Mouse (Mus musculus): ENCODE data around the gene Actr8. TPM values are rescaled to one million over a fixed set of nuclear protein-coding genes. Genes with fewer than 3 reads are reported as not detected.

Actr8 gene
- polyA plus RNA-seq, 1 experiment from 2014 or later = 63.4 TPM

DNA sequence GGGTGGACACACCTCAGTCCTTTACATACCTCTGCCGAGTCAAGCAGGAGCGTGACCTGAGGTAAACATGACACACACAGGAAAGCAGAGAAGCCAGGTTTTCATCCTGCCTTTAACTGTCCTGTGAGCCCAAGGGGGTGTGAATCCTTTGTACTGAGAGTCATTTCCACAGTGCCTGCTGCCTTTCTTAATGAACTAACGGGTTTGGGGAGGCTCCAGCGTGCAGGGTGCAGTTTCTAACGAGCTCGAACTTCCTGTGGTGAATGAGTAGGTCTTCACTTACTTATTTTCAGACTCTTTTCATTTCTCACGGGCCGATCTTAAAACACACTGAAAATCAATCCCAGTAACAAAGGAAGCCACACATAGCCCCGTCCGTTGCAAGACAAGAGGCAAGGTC, 36.4 kb downstream of the Actr8 start:
- POLR2A ChIA-PET = no interaction called here
- CTCF ChIA-PET = no interaction called here
- no peak for TF ChIP-seq CTCF (IDR thresholded peaks at IDR 0.05)
- DNase-seq (ENCODE audit: low read depth, low spot score) (no peak), ATAC-seq (no peak)
- no peaks in the 10 kb centered on the region for H3K27me3 ChIP-seq
- in situ Hi-C loops (cut with MboI; ENCODE audit: low pct_unique_long_range_greater_than_20kb) = no loop called here

GRCm38 (mm10) chr14:30015008-30015407, 36.9 kb downstream of the Actr8 start:
- in situ Hi-C loops (cut with MboI; ENCODE audit: low pct_unique_long_range_greater_than_20kb) = no loop called here
- TF ChIP-seq CTCF (IDR thresholded peaks at IDR 0.05) = no peak
- DNase-seq (ENCODE audit: low read depth, low spot score) (no peak), ATAC-seq (no peak)
- H3K27me3 ChIP-seq = no peaks in the 10 kb centered on the region
- ChIA-PET POLR2A (no interaction called here), CTCF (no interaction called here)

DNA sequence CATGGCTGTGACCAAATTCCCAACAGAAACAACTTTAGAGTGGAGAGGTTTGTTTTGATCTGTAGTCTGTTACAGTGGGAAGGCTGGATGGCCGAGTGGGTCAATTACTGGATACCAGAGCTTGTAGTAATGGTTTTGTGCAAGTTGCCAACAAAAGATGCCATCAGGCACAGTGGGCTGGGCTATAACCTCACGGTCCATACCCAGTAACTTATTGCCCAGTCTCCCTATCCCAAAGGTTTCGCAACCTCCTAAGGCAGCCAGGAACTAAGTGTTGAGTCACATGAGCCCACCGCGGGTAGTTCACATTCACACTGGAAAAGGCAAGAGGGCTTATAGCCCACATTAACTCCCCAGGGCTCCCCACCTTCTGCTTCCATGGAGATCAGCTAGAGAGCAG, 38.5 kb downstream of the Actr8 start:
- in situ Hi-C loops (cut with MboI; ENCODE audit: low pct_unique_long_range_greater_than_20kb) = no loop called here
- no peak for TF ChIP-seq CTCF (IDR thresholded peaks at IDR 0.05)

GRCm38 (mm10) chr14:30017794-30018462, 39.8 kb downstream of the Actr8 start:
- DNase-seq (ENCODE audit: low read depth, low spot score) (no peak), ATAC-seq (no peak)
- TF ChIP-seq CTCF (IDR thresholded peaks at IDR 0.05) = no peak
- POLR2A ChIA-PET = no interaction called here
- CTCF ChIA-PET = no interaction called here
- H3K27me3 ChIP-seq = no peaks in the 10 kb centered on the region
- in situ Hi-C loops (cut with MboI; ENCODE audit: low pct_unique_long_range_greater_than_20kb) = no loop called here

More for the DNA sequence above, 38.5 kb downstream of the Actr8 start:
- ChIA-PET CTCF (no interaction called here), POLR2A (no interaction called here)
- DNase-seq (ENCODE audit: low read depth, low spot score) (peak; percentile 47), ATAC-seq (peak; percentile 5)
- H3K27me3 ChIP-seq = no peaks in the 10 kb centered on the region

DNA sequence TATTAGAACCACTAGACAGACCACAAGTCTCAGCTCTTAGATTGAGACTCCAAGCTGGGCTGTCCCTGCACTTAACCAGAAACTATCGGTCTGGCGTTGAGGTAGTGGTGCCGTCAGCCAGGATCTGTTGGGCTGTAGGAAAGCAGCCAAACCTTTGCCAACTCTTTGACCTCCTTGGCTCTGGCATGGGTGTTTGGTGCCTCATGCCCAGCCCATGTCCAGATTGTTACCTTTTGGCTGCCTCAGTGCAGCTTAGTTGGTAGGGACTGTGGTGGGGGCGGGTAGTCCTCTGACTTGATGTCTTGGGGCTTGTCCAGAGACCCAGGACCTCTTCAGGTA, 40.3 kb downstream of the Actr8 start:
- ChIA-PET POLR2A (no interaction called here), CTCF (interaction anchor here (1.5 kb wide), 1 partner anchor 49 kb away, joined by 3 read pairs; no protein-coding TSS in a partner anchor)
- no peaks in the 10 kb centered on the region for H3K27me3 ChIP-seq
- DNase-seq (ENCODE audit: low read depth, low spot score) (no peak), ATAC-seq (no peak)
- no peak for TF ChIP-seq CTCF (IDR thresholded peaks at IDR 0.05)
- in situ Hi-C loops (cut with MboI; ENCODE audit: low pct_unique_long_range_greater_than_20kb) = no loop called here

GRCm38 (mm10) chr14:30018846-30019245, 40.7 kb downstream of the Actr8 start:
- TF ChIP-seq CTCF (IDR thresholded peaks at IDR 0.05) = no peak
- POLR2A ChIA-PET = no interaction called here
- CTCF ChIA-PET = interaction anchor here (0.6 to 1.5 kb wide), 2 partner anchors 16 to 49 kb away, joined by 3 to 4 read pairs; no protein-coding TSS in a partner anchor
- no peaks in the 10 kb centered on the region for H3K27me3 ChIP-seq
- no peak for ATAC-seq
- DNase-seq (ENCODE audit: low read depth, low spot score) = no peak
- in situ Hi-C loops (cut with MboI; ENCODE audit: low pct_unique_long_range_greater_than_20kb) = no loop called here

GRCm38 (mm10) chr14:30019375-30019774, 41.2 kb downstream of the Actr8 start:
- no peak for TF ChIP-seq CTCF (IDR thresholded peaks at IDR 0.05)
- peak; percentile 68 for DNase-seq (ENCODE audit: low read depth, low spot score)
- POLR2A ChIA-PET = no interaction called here
- in situ Hi-C loops (cut with MboI; ENCODE audit: low pct_unique_long_range_greater_than_20kb) = no loop called here
- peak; percentile 67 for ATAC-seq
- CTCF ChIA-PET = interaction anchor here (0.6 to 1.5 kb wide), 2 partner anchors 16 to 50 kb away, joined by 3 to 4 read pairs; no protein-coding TSS in a partner anchor
- no peaks in the 10 kb centered on the region for H3K27me3 ChIP-seq

DNA sequence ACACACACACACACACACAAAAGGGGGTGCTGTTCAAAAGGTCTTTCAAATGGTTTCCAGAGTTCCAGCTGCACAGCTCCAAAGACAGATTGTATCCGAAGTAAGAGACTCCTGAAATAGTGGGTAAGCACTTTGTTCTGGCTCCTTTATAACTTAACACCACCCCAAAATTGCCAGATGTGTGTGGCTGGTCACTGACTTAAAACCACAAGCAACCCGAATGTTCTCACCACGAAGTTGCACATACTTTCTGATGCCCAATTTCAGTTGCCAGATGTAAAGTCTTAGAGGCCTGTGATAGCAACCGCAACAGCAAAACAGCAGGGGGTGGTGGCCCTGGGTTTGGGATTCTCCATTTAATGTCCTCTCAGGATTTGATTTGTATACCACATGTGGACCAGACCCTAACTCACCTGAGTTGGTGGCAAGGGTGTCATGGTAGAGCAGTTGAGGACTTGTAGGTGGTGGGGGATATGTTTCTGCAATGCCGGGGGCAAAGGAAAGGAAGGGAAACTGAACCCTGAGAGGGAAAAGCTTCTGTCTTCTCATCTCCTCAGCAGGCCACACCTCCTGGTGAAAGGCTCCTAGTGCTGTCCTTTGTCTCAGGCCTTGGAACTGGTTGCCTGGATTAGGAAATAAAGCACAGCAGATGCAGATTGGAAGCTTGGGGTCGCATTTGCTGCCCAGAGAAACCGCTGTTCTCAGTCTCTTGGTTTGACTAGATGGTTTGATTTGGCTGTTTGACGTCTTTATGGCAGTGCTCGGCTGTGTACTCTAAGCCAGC, 41.8 kb downstream of the Actr8 start:
- TF ChIP-seq CTCF (IDR thresholded peaks at IDR 0.05) = no peak
- ATAC-seq = no peak
- in situ Hi-C loops (cut with MboI; ENCODE audit: low pct_unique_long_range_greater_than_20kb) = no loop called here
- POLR2A ChIA-PET = interaction anchor here (1.1 to 1.5 kb wide), 2 partner anchors 9 to 10 kb away, joined by 3 read pairs; no protein-coding TSS in a partner anchor
- CTCF ChIA-PET = interaction anchor here (1.0 to 1.5 kb wide), 3 partner anchors 8 to 50 kb away, joined by 3 to 4 read pairs (median 3); no protein-coding TSS in a partner anchor
- no peaks in the 10 kb centered on the region for H3K27me3 ChIP-seq
- DNase-seq (ENCODE audit: low read depth, low spot score) = no peak

DNA sequence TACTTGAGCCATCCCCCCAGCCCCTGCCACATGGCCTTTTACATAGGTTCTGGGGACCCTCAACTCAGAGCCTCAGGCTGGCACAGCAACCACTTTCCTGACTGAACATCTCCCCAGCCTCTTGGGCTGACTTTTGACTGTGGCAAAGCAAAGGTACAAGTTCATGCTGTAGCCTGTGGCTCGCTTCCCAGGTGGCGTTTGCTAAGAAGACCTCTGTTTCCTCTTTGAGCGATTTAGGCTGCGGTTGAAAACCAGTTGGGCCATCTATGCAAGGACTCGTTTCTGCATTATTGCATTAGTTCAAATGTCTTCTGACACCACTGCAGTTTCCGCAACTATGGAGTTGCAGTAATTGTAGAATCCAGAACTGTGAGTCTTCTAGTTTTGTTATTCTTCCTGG, 44.3 kb downstream of the Actr8 start:
- TF ChIP-seq CTCF (IDR thresholded peaks at IDR 0.05) = no peak
- ChIA-PET POLR2A (interaction anchor here (0.6 kb wide), 1 partner anchor 25 kb away, joined by 3 read pairs; no protein-coding TSS in a partner anchor), CTCF (no interaction called here)
- no peaks in the 10 kb centered on the region for H3K27me3 ChIP-seq
- ATAC-seq = no peak
- no peak for DNase-seq (ENCODE audit: low read depth, low spot score)
- in situ Hi-C loops (cut with MboI; ENCODE audit: low pct_unique_long_range_greater_than_20kb) = no loop called here

DNA sequence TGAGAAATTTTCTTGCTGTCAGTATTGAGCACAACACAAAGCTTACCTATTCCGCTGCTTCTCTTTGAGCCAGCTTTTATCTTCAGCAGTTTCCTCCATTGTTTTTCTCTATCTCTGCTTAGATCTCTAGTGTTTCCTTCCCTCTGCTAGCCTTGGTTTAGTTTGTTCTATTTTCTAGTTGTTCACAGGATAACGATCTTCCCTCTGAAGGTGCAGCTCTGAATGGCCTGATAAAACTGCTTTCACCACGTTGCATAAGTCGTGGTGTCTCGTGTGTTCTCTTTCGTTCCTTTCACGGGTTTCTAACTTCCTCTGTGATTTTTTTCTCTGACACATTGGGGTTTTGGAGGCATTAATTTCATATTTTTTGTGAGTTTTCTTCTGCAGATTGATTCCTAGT, 46.2 kb downstream of the Actr8 start:
- ChIA-PET CTCF (no interaction called here), POLR2A (no interaction called here)
- in situ Hi-C loops (cut with MboI; ENCODE audit: low pct_unique_long_range_greater_than_20kb) = no loop called here
- no peak for DNase-seq (ENCODE audit: low read depth, low spot score)
- no peak for ATAC-seq
- H3K27me3 ChIP-seq = no peaks in the 10 kb centered on the region
- TF ChIP-seq CTCF (IDR thresholded peaks at IDR 0.05) = no peak

DNA sequence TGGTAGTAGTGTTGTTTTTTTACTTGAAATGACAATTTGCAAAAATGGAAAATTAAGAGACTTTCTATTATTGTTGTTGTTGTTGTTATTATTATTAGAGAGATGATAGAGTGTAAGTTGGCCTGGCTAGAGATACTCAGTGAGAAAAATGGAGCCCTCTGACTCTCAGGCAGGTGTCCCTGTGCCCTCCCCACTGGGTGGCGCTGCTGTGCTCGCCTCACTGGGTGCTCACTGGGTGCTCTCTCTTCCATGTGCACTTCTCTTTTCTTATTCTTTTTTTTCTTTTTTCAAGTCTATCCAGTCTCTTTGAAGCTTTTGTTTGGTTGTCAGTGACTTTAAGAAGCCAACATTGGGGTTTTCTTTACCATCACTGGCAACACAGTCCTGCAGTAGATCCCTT, 49.2 kb downstream of the Actr8 start:
- in situ Hi-C loops (cut with MboI; ENCODE audit: low pct_unique_long_range_greater_than_20kb) = no loop called here
- CTCF ChIA-PET = no interaction called here
- H3K27me3 ChIP-seq = no peaks in the 10 kb centered on the region
- TF ChIP-seq CTCF (IDR thresholded peaks at IDR 0.05) = no peak
- ATAC-seq (no peak), DNase-seq (ENCODE audit: low read depth, low spot score) (no peak)
- POLR2A ChIA-PET = no interaction called here

All from Patski (cell line).